Mouse (Mus musculus): ENCODE measurements around the gene Nxnl1. TPM values are rescaled to one million over a fixed set of nuclear protein-coding genes. Genes with fewer than 3 reads are reported as not detected.

Gene Nxnl1
- polyA plus RNA-seq, 1 experiment from 2014 or later: 0.07 TPM

DNA sequence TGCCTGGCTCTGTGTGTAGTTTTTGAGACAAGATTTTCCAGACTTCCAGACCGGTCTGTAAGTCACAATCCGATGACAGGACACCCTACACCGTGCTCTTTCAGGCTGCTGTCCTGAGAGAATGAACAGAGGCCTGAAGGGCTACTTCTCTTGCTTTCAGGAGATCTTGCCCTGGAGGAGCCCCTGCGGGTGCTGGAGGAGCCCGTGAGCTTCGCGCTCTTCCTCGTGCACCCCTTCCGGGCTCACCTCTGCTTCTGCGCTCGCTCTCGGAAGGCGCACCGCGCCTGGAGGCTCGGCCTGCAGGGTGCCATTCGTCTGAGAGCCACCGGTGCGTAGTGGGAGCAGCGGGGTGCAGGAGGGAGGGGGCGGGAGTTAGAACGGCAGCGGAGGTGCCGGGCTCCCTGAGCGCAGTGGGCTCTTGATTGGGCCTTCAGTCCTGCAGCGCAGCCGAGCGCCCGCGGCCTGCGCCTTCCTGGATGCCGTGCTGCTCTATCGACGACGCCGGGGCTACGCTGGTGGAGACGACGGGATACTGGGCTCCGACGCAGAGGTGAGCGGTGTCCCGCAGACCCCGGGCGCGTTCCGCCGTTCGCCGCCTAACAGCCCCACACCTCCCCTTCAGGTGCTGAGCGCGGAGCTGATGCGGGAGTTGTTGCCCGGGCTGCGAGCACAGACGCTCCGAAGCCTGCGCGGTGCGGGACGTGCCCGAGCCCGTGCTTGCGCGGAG lies 35.7 kb upstream of the Nxnl1 start:
- H3K4me3 ChIP-seq (ENCODE audit: low read depth, low read length): peak overlapping the region; percentile 35
- peaks cover 22% of the 10 kb centered on the region for H3K27me3 ChIP-seq (ENCODE audit: insufficient read depth, low read length)
- peak; percentile 21 for ATAC-seq (ENCODE audit: insufficient read depth)
- H3K27ac ChIP-seq (ENCODE audit: low read depth): no peak overlapping the region
- H3K9ac ChIP-seq: peak overlapping the region; percentile 16; the same call in 1 of the 2 replicates
- peak overlapping the region; percentile 74 for H3K4me2 ChIP-seq
- TF ChIP-seq CTCF (IDR thresholded peaks at IDR 0.05; ENCODE audit: low read depth): no peak
- WGBS: 4% methylated on average over 49 of the region's 65 CpGs
- peaks cover 3% of the 10 kb centered on the region; the same call in 1 of the 2 replicates for H3K36me3 ChIP-seq (ENCODE audit: insufficient read depth)
- peak; percentile 29 for DNase-seq
- no peaks in the 10 kb centered on the region for H3K9me3 ChIP-seq (ENCODE audit: low read depth, low read length)
- H3K4me1 ChIP-seq (ENCODE audit: insufficient read depth): 0 out of 2 replicates have a peak, but pooled peaks cover 5% of the 10 kb centered on the region

DNA sequence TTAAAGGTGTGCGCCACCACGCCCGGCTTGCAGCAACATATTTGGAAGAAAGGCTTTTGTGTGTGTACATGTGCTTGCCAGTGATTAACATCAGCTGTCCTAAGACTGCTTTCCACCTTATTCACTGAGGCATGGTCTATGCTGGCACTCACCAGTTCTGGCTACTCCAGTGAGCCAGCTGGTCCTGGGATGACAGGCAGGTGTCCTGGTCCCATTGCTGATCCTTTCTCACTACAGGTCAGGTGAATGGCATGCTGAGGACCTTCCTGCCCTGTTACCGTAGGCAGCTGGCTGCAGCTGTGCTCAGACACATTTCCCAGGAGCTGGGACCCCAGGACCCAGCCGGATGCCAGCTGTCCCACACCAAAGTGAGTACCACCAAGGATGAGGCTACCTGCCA lies 32.4 kb upstream of the Nxnl1 start:
- Histone ChIP-seq H3K4me1 (ENCODE audit: insufficient read depth) (0 out of 2 replicates have a peak, but pooled peaks cover 5% of the 10 kb centered on the region), H3K9me3 (ENCODE audit: low read depth, low read length) (no peaks in the 10 kb centered on the region), H3K4me3 (ENCODE audit: low read depth, low read length) (no peak overlapping the region), H3K27me3 (ENCODE audit: insufficient read depth, low read length) (peaks cover 22% of the 10 kb centered on the region), H3K4me2 (no peak overlapping the region), H3K27ac (ENCODE audit: low read depth) (no peak overlapping the region), H3K9ac (no peak overlapping the region), H3K36me3 (ENCODE audit: insufficient read depth) (peaks cover 10% of the 10 kb centered on the region; the same call in 1 of the 2 replicates)
- 91% methylated on average over 5 of the region's 5 CpGs for WGBS
- ATAC-seq (ENCODE audit: insufficient read depth) (no peak), DNase-seq (no peak)
- TF ChIP-seq CTCF (IDR thresholded peaks at IDR 0.05; ENCODE audit: low read depth): no peak

DNA sequence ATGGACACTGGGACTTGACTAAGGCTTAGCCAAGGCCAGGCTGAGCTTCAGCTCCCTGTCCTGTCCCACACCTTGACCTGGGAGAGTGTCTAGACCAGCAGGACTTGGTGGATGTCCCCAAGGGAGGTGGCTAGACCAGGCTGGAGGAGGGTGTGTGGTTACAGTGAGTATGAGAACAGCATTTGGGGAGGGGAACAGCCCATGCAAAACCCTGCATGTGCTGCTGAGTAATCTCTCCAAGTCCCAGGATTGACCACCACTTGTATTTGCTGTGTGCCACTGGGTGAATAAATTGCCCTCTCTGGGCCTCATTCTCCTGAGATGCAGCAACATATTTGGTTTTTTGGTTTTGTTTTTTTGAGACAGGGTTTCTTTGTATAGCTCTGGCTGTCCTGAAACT lies 32.0 kb upstream of the Nxnl1 start:
- TF ChIP-seq CTCF (IDR thresholded peaks at IDR 0.05; ENCODE audit: low read depth): no peak
- Histone ChIP-seq H3K9me3 (ENCODE audit: low read depth, low read length) (no peaks in the 10 kb centered on the region), H3K27ac (ENCODE audit: low read depth) (no peak overlapping the region), H3K4me2 (no peak overlapping the region), H3K27me3 (ENCODE audit: insufficient read depth, low read length) (peaks cover 21% of the 10 kb centered on the region), H3K9ac (no peak overlapping the region), H3K4me1 (ENCODE audit: insufficient read depth) (0 out of 2 replicates have a peak, but pooled peaks cover 5% of the 10 kb centered on the region), H3K36me3 (ENCODE audit: insufficient read depth) (peaks cover 11% of the 10 kb centered on the region; the same call in 1 of the 2 replicates), H3K4me3 (ENCODE audit: low read depth, low read length) (no peak overlapping the region)
- DNase-seq (no peak), ATAC-seq (ENCODE audit: insufficient read depth) (no peak)

DNA sequence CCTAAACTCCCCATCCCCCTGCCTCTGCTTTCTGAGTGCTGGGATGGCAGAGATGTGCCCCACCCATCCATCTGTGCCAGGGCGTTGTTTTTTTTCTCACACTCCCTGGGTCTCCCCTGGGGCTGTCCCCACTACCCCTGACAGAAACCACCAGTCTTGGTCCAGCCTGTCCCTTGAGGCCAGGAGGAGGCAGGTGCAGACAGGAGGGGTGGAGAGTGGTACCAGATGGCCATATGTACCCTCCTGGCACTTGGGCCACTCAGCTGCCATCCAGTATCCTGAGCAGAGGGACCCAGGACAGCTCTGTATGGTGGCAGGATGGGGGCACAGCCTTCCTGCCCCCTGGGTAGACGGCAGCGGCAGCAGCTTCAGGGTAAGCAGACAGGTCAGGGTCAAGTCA lies 31.1 kb upstream of the Nxnl1 start, which contains the start of gene Fam129c:
Gene Fam129c (plus strand): TSS at position 198 of the 400 bp plus-strand sequence.
- 71% methylated on average over 3 of the region's 3 CpGs for WGBS
- no peak for TF ChIP-seq CTCF (IDR thresholded peaks at IDR 0.05; ENCODE audit: low read depth)
- H3K4me3 ChIP-seq (ENCODE audit: low read depth, low read length): no peak within 1 kb of the TSS
- no peaks in the 10 kb centered on the region for H3K9me3 ChIP-seq (ENCODE audit: low read depth, low read length)
- H3K4me2 ChIP-seq: no peak within 1 kb of the TSS
- H3K36me3 ChIP-seq (ENCODE audit: insufficient read depth): peaks cover 11% of the 10 kb centered on the region; the same call in 1 of the 2 replicates
- peaks cover 14% of the 10 kb centered on the region for H3K27me3 ChIP-seq (ENCODE audit: insufficient read depth, low read length)
- ATAC-seq (ENCODE audit: insufficient read depth): no peak
- H3K27ac ChIP-seq (ENCODE audit: low read depth): no peak within 1 kb of the TSS
- H3K4me1 ChIP-seq (ENCODE audit: insufficient read depth): 0 out of 2 replicates have a peak, but pooled peaks cover under 1% of the 10 kb centered on the region
- H3K9ac ChIP-seq: no peak within 1 kb of the TSS
- no peak for DNase-seq

DNA sequence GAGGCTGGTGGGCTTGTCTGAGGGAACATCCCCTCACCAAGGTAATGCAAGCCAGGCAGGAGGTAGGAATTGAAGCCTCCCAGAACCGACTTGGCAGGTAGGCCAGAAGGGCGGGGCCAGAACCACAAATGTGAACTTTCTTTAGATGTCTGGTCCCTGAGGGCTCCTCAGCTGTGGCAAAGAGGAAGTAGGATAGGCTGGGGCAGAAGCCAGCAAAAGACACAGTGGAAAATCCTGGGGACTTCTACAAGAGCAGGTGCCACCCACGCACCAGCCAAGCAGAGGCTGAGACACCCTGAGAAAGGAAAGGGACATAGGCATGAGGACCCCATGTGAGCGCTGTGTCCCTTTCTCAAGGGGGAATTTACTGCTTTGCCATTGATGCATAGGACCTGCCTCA lies 30.4 kb upstream of the Nxnl1 start:
- Histone ChIP-seq H3K9ac (no peak overlapping the region), H3K36me3 (ENCODE audit: insufficient read depth) (peaks cover 11% of the 10 kb centered on the region; the same call in 1 of the 2 replicates), H3K4me1 (ENCODE audit: insufficient read depth) (no peaks in the 10 kb centered on the region), H3K4me3 (ENCODE audit: low read depth, low read length) (no peak overlapping the region), H3K4me2 (no peak overlapping the region), H3K27me3 (ENCODE audit: insufficient read depth, low read length) (peaks cover 8% of the 10 kb centered on the region), H3K27ac (ENCODE audit: low read depth) (no peak overlapping the region), H3K9me3 (ENCODE audit: low read depth, low read length) (no peaks in the 10 kb centered on the region)
- DNase-seq (no peak), ATAC-seq (ENCODE audit: insufficient read depth) (no peak)
- WGBS: 76% methylated on average over 4 of the region's 4 CpGs
- no peak for TF ChIP-seq CTCF (IDR thresholded peaks at IDR 0.05; ENCODE audit: low read depth)

DNA sequence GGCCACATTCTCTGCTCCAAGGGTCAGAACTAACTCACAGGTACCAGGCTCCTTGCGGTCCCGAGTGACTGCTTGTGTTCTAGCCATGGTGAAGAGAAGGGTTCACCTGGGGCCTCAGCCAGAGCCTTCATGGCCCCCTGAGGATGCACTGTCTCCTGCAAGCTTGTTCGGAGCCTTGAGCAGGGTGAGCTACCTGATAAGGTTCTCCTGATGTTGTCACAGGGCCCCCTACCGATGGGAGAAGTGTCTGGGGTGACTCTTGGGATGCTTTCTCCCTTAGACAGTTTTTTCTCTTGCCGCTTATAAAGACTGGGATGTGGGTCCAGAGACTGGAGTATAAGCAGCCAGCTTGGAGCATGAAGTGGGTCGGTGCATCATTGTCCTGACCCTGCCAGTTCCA lies 30.0 kb upstream of the Nxnl1 start:
- H3K4me1 ChIP-seq (ENCODE audit: insufficient read depth): no peaks in the 10 kb centered on the region
- ATAC-seq (ENCODE audit: insufficient read depth) (no peak), DNase-seq (no peak)
- H3K9ac ChIP-seq: no peak overlapping the region
- 59% methylated on average over 6 of the region's 6 CpGs for WGBS
- no peak overlapping the region for H3K27ac ChIP-seq (ENCODE audit: low read depth)
- no peak for TF ChIP-seq CTCF (IDR thresholded peaks at IDR 0.05; ENCODE audit: low read depth)
- H3K9me3 ChIP-seq (ENCODE audit: low read depth, low read length): no peaks in the 10 kb centered on the region
- H3K4me2 ChIP-seq: no peak overlapping the region
- no peak overlapping the region for H3K4me3 ChIP-seq (ENCODE audit: low read depth, low read length)
- H3K27me3 ChIP-seq (ENCODE audit: insufficient read depth, low read length): peaks cover 4% of the 10 kb centered on the region
- peaks cover 11% of the 10 kb centered on the region; the same call in 1 of the 2 replicates for H3K36me3 ChIP-seq (ENCODE audit: insufficient read depth)

DNA sequence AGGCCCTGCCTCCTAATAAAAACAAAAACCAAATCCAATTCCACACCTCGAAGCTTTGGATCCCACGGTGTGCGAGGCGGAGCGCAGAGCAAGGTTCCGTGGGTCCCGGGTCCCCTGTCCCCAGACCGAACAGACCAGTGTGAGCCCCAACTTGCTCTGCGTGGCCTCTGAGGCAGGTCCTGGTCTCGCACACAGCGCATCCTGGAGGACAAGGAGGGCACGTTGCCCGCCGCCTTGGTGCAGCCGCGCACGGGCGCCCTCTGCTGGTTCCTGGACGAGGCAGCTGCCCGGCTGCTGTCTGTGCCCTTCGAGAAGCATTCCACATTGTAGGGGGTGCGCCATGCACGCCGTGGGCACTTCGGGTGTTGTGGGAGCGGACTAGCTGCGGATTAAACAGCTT lies 29.5 kb upstream of the Nxnl1 start:
- TF ChIP-seq CTCF (IDR thresholded peaks at IDR 0.05; ENCODE audit: low read depth): peak; percentile 100
- Histone ChIP-seq H3K9me3 (ENCODE audit: low read depth, low read length) (no peaks in the 10 kb centered on the region), H3K9ac (no peak overlapping the region), H3K27me3 (ENCODE audit: insufficient read depth, low read length) (0 out of 2 replicates have a peak, but pooled peaks cover 2% of the 10 kb centered on the region), H3K4me2 (peak overlapping the region; percentile 27; the same call in 1 of the 2 replicates), H3K36me3 (ENCODE audit: insufficient read depth) (peaks cover 11% of the 10 kb centered on the region; the same call in 1 of the 2 replicates), H3K4me1 (ENCODE audit: insufficient read depth) (0 out of 2 replicates have a peak, but pooled peaks cover 3% of the 10 kb centered on the region), H3K27ac (ENCODE audit: low read depth) (no peak overlapping the region), H3K4me3 (ENCODE audit: low read depth, low read length) (no peak overlapping the region)
- ATAC-seq (ENCODE audit: insufficient read depth) (peak; percentile 11), DNase-seq (peak; percentile 92)
- WGBS: 9% methylated on average over 27 of the region's 27 CpGs
